Mouse (Mus musculus): Measurements from ENCODE around the gene Hsf2bp.

Gene Hsf2bp

GRCm38 (mm10) chr17:31933956-31934355 is 102.2 kb downstream of the Hsf2bp start:
- DNase-seq, result no peak

GRCm38 (mm10) chr17:31931499-31931898 is 104.7 kb downstream of the Hsf2bp start:
- DNase-seq, result no peak

DNA sequence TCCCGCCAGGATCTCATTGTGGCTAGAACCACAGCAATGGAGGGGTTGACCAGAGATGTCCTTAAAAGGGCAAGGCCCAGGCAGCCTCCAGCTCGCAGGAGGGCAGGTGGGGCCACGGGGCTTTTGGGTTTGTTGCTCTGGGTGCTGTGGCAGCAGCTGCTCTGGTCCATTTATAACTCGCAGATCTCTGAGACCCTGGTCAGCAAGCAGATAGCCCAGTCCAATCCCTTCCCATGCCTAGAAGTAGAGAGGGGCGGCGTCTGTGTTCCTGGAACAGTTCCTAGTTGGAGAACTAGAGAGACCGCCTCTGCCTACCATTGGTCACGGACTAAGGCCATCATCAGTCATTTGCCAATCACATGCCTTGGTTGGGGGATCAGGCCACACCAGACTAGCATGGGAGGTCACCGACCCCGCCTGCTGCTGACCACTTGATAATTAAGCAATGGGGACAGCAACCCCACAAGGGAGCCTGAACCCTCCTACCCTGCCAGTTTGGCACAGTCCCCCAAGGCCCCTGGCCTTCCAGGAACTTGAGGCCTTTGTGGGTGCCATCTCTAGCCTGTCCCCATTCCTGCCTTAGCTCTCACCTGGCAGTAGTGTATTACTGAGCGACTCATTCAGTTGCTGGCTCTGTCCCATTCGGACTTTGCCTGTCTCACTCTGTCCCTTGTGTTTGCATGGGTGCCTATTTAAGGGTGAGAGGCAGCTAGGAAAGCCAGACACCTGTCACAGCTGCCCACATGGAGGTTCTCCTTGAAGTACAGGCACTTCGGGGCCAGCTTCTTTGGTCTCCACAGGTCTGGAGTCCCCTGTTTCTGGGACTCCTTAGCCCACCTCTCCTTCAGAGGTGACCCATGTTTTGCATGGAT is 106.1 kb downstream of the Hsf2bp start:
- no peak for DNase-seq

DNA sequence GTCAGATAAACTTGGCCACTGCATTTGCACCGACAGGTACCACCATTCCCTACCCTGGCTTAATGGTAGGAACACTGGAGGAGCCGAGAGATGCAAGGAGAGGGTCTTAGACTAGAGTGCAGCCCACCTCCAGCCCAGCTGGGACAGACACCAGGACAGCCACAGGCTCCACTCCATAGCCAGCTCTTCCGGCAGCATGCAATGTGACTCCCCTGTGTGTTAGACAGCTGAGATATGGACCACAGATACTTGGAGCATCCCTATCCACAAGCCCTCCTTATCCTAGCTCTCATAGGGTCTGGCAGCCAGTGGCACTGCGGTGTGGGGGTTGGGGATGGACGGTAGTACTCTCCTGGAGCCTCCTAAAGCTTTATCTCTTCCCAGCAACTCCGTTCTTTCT is 107.1 kb downstream of the Hsf2bp start:
- DNase-seq, result no peak

DNA sequence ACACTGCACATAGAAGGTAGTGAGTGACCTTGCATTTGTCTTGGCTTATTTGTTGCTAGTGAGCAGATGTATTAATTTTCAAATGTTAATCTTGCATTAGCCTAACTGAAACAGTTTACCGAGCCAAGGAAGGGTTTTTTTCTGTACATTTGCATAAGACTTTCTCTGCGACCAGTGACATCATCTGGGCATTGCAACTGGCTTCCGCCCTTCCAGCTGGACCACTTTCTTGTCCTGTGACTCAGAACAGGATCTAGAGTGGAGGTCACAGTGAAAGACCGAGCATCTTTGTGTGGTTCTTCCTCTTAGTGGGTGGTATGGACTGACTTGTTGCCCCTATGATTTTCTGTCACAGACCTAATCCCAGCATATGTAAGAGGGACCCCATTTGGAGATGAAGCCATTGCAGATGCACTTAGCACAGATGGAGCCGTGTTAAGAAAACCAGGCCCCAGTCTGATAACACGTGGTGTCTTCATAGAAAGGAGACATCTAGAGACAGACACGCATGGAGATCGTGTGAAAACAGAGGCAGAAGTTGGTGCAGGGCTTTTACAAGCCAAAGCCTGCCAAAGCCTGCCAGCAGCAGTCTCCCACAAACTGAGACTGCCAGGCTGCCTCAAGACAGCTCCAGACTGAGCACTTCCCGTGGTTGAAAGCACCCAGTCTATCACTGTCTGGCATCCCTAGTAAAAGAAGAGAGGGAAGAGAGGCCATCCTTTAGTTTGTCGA is 108.1 kb downstream of the Hsf2bp start:
- DNase-seq, result no peak

- no peak for DNase-seq
Observed at GRCm38 (mm10) chr17:31924229-31924628, 111.9 kb downstream of the Hsf2bp start.

GRCm38 (mm10) chr17:31923310-31923970 is 112.7 kb downstream of the Hsf2bp start:
- DNase-seq, result no peak

GRCm38 (mm10) chr17:31920589-31921190 is 115.5 kb downstream of the Hsf2bp start:
- DNase-seq, result no peak

- DNase-seq, result no peak
Observed at GRCm38 (mm10) chr17:31919599-31919998, 116.5 kb downstream of the Hsf2bp start.

GRCm38 (mm10) chr17:31918374-31918773 is 117.8 kb downstream of the Hsf2bp start:
- no peak for DNase-seq

DNA sequence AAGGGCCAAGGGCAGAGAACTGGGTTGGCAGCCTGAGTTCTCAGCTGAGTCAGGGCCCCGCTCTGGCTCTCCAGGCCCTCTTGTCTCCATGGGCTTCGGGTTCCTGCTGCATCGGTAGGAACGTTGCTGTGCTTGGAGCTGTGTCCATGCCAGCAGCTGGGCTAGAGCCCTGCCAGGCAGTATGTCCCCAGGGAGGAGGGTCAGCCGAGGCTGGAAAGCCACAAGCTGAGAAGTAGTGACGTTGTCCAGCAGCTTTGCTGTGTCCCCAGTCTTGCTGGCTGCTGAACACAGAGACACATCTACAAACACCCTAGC is 119.7 kb downstream of the Hsf2bp start:
- no peak for DNase-seq

GRCm38 (mm10) chr17:31915756-31916460 is 120.2 kb downstream of the Hsf2bp start:
- no peak for DNase-seq

- DNase-seq, result no peak
Observed at GRCm38 (mm10) chr17:31914323-31914722, 121.8 kb downstream of the Hsf2bp start.

GRCm38 (mm10) chr17:31912881-31913662 is 123.1 kb downstream of the Hsf2bp start:
- no peak for DNase-seq

GRCm38 (mm10) chr17:31912387-31912786 is 123.8 kb downstream of the Hsf2bp start:
- peak; percentile 17 for DNase-seq

DNA sequence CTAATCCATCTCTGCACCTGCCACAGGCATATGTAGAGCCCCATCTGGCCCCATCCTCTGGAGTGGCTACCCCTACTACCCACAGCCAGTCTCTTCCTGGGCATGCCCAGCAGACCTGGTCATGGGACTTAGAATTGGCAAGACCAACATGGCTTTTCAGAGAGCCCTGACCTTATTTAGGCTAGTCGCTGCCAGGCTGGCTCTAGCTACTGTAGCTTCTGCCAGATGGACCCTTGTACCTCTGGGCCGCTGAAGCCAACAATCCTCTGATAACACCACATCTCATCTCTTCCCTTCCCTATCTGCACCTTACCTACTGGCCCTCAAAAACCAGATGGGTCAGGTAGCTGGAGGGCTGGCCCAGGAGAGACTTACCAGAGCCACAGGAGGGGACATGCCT is 127.2 kb downstream of the Hsf2bp start:
- no peak for DNase-seq

DNA sequence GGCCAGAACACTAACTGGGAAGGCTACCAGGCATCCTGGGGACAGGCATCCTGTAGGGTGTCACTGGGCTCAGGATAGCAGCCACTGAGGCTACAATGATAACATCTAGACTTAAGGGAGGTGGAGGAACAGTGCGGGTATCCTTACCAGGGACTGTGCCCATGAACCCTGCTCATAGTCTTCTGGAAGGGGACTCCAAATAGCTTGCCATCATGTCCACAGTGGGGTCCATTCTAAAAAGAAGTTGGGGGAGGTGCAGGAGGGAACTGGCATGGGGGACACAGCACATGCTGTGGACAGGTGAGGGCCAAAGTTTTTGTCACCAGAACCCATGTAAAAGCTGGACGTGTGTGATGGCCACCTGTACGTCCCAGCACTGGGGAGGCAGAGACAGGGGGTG is 129.7 kb downstream of the Hsf2bp start:
- DNase-seq, result no peak

DNA sequence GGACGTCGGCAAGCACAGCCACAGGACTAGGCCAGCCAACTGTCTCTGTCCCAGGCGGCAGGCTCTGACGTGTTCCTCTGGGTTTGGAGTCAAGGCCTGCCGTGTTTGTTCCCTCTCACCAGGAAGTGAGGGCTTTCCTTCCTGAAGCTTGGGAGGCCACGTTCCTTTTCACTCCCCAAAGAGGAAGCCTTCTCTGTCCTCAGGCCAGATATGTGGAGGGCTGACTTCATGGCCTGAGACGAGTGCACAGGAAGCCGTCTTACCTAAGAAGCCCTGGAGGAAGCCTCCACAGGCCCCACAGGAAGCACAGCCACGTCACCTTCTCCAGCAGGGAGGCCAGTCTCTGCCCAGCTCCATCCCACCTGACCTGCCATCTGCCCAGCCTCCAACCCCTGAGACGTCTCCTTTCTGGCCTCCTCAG is 130.3 kb downstream of the Hsf2bp start:
- no peak for DNase-seq

GRCm38 (mm10) chr17:31905201-31905790 is 130.9 kb downstream of the Hsf2bp start:
- DNase-seq, result no peak

- DNase-seq, result no peak
Observed at GRCm38 (mm10) chr17:31904036-31904435, 132.1 kb downstream of the Hsf2bp start.

DNA sequence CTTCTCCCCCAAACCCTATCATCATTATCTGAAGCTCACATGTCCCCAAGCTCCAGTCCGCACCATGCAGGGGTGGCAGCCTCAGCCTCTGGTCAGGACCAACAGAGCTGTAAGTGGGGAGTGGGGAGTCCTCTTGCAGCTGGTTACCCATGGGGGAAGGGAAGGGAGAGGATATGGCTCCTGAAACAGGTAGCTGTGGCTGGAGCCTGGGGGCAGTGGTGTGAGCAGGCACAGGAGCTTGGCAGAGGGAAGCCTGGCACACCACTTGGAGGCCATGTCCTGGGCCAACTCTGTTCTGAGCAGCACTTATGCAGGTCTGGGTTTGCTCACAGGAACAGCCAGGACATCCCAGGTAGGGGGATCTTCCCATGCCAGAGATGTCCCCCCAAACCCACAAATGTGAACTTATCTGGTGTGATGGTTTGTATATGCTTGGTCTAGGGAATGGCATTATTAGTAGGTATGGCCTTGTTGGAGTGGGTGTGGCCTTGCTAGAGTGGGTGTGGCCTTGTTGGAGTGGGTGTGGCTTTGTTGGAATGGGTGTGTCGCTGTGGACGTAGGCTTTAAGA is 133.4 kb downstream of the Hsf2bp start:
- no peak for DNase-seq

Measured in right cerebral cortex, postnatal 14 days (tissue).